Mouse (Mus musculus): ENCODE data around the gene Slc4a4. TPM values are rescaled to one million over a fixed set of nuclear protein-coding genes. Genes with fewer than 3 reads are reported as not detected.

The Slc4a4 gene
- polyA plus RNA-seq, 1 experiment from 2014 or later, result 12.1 TPM

DNA sequence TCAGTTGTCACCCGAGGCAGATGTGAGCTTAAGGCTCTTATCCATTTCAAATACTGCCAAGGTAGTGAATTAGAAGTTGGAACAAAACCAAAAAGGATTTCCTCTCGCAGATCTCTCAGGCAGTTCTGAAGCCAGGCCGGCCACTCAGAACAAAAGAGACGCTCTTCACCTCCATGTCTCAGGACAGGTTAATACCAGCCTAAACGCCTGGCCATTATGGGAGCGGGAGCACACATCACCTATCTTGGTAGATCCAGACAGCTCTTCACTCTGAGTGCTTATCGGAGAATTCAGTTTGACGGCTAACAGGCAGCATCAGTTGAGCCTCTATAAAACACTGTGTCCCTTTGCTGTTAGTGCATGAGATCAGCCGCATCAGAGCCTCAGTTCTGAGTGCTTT, 174.5 kb downstream of the Slc4a4 start:
- no peak for ATAC-seq (ENCODE audit: low FRiP score)
- Histone ChIP-seq H3K4me1 (replicated peaks; ENCODE audit: control insufficient read depth, insufficient read depth, low read length) (no peaks in the 10 kb centered on the region), H3K4me3 (replicated peaks; ENCODE audit: low read length) (no peak overlapping the region), H3K36me3 (replicated peaks; ENCODE audit: control insufficient read depth, insufficient read depth) (no peaks in the 10 kb centered on the region), H3K27ac (no peak overlapping the region), H3K27me3 (ENCODE audit: control insufficient read depth, insufficient read depth, low read length) (no peaks in the 10 kb centered on the region), H3K9ac (no peak overlapping the region), H3K9me3 (ENCODE audit: control insufficient read depth, low read length) (no peaks in the 10 kb centered on the region), H3K4me2 (replicated peaks) (no peak overlapping the region)
- no peak for DNase-seq (ENCODE audit: low spot score)
- WGBS, result 90% methylated on average over 9 of the region's 9 CpGs

DNA sequence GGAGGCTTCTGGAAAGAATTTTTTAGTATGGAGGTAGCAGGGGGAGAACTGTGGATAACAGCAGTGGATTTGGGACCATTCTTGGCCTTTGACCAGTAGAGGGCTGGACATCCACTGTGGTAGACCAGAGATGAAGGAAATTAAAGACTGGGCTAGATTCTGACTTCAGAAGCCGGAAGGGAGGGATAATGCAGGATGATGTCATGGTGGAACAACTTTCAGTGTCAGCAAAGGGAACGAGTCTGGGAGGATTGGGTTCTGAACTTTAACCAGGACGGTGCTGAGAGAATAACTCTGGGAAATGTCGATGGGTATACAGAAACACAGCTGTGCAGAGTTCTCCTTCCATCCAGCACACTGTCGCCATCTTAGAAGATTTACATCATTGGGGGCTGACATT, 175.7 kb downstream of the Slc4a4 start:
- Histone ChIP-seq H3K9me3 (ENCODE audit: control insufficient read depth, low read length) (no peaks in the 10 kb centered on the region), H3K9ac (no peak overlapping the region), H3K27me3 (ENCODE audit: control insufficient read depth, insufficient read depth, low read length) (no peaks in the 10 kb centered on the region), H3K4me2 (replicated peaks) (no peak overlapping the region), H3K4me1 (replicated peaks; ENCODE audit: control insufficient read depth, insufficient read depth, low read length) (no peaks in the 10 kb centered on the region), H3K36me3 (replicated peaks; ENCODE audit: control insufficient read depth, insufficient read depth) (no peaks in the 10 kb centered on the region), H3K27ac (no peak overlapping the region), H3K4me3 (replicated peaks; ENCODE audit: low read length) (no peak overlapping the region)
- no peak for DNase-seq (ENCODE audit: low spot score)
- 94% methylated on average over 5 of the region's 5 CpGs for WGBS
- ATAC-seq (ENCODE audit: low FRiP score), result no peak

GRCm38 (mm10) chr5:89067111-89067510, 180.5 kb downstream of the Slc4a4 start:
- no peaks in the 10 kb centered on the region for H3K4me1 ChIP-seq (replicated peaks; ENCODE audit: control insufficient read depth, insufficient read depth, low read length)
- no peak overlapping the region for H3K27ac ChIP-seq
- ATAC-seq (ENCODE audit: low FRiP score) (no peak), DNase-seq (ENCODE audit: low spot score) (no peak)
- H3K4me2 ChIP-seq (replicated peaks), result no peak overlapping the region
- no peak overlapping the region for H3K9ac ChIP-seq
- WGBS, result 86% methylated on average over 4 of the region's 4 CpGs
- no peaks in the 10 kb centered on the region for H3K27me3 ChIP-seq (ENCODE audit: control insufficient read depth, insufficient read depth, low read length)
- H3K36me3 ChIP-seq (replicated peaks; ENCODE audit: control insufficient read depth, insufficient read depth), result no peaks in the 10 kb centered on the region
- H3K4me3 ChIP-seq (replicated peaks; ENCODE audit: low read length), result no peak overlapping the region
- no peaks in the 10 kb centered on the region for H3K9me3 ChIP-seq (ENCODE audit: control insufficient read depth, low read length)

- H3K4me1 ChIP-seq (replicated peaks; ENCODE audit: control insufficient read depth, insufficient read depth, low read length), result no peaks in the 10 kb centered on the region
- H3K27ac ChIP-seq, result no peak overlapping the region
- no peak for DNase-seq (ENCODE audit: low spot score)
- no peak overlapping the region for H3K4me3 ChIP-seq (replicated peaks; ENCODE audit: low read length)
- no peak overlapping the region for H3K9ac ChIP-seq
- no peaks in the 10 kb centered on the region for H3K36me3 ChIP-seq (replicated peaks; ENCODE audit: control insufficient read depth, insufficient read depth)
- 91% methylated on average over 5 of the region's 5 CpGs for WGBS
- H3K9me3 ChIP-seq (ENCODE audit: control insufficient read depth, low read length), result no peaks in the 10 kb centered on the region
- ATAC-seq (ENCODE audit: low FRiP score), result no peak
- H3K27me3 ChIP-seq (ENCODE audit: control insufficient read depth, insufficient read depth, low read length), result no peaks in the 10 kb centered on the region
- no peak overlapping the region for H3K4me2 ChIP-seq (replicated peaks)
These were observed 181.5 kb downstream of the Slc4a4 start for GRCm38 (mm10) chr5:89068072-89068471.

- ATAC-seq (ENCODE audit: low FRiP score), result no peak
- no peak overlapping the region for H3K27ac ChIP-seq
- H3K4me1 ChIP-seq (replicated peaks; ENCODE audit: control insufficient read depth, insufficient read depth, low read length), result no peaks in the 10 kb centered on the region
- no peaks in the 10 kb centered on the region for H3K27me3 ChIP-seq (ENCODE audit: control insufficient read depth, insufficient read depth, low read length)
- H3K9ac ChIP-seq, result no peak overlapping the region
- H3K9me3 ChIP-seq (ENCODE audit: control insufficient read depth, low read length), result no peaks in the 10 kb centered on the region
- DNase-seq (ENCODE audit: low spot score), result no peak
- no peaks in the 10 kb centered on the region for H3K36me3 ChIP-seq (replicated peaks; ENCODE audit: control insufficient read depth, insufficient read depth)
- WGBS, result 96% methylated on average over 3 of the region's 3 CpGs
- no peak overlapping the region for H3K4me3 ChIP-seq (replicated peaks; ENCODE audit: low read length)
- H3K4me2 ChIP-seq (replicated peaks), result no peak overlapping the region
These were observed 183.4 kb downstream of the Slc4a4 start for GRCm38 (mm10) chr5:89070051-89070450.

DNA sequence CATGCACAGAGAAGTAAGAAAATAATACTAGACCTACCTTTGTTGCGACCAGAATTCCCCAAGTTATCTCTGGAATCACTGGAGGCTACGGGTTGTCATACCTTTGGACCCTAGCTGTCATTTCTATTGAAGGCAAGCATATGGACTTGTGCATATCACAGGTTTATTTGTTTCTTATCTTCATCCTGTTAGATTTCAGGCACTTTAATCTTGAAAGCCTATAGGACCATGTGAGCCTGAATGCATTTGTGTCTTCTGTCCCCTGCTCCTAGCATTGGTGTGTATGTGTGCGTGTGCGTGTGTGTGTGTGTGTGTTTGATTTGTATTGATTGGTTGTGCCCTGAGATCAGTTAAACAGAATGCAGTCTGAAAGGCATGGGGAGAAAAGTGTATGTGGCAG, 185.3 kb downstream of the Slc4a4 start:
- WGBS, result 96% methylated on average over 4 of the region's 4 CpGs
- no peak overlapping the region for H3K4me2 ChIP-seq (replicated peaks)
- H3K4me3 ChIP-seq (replicated peaks; ENCODE audit: low read length), result no peak overlapping the region
- H3K4me1 ChIP-seq (replicated peaks; ENCODE audit: control insufficient read depth, insufficient read depth, low read length), result no peaks in the 10 kb centered on the region
- H3K9ac ChIP-seq, result no peak overlapping the region
- no peaks in the 10 kb centered on the region for H3K36me3 ChIP-seq (replicated peaks; ENCODE audit: control insufficient read depth, insufficient read depth)
- no peak for DNase-seq (ENCODE audit: low spot score)
- no peaks in the 10 kb centered on the region for H3K27me3 ChIP-seq (ENCODE audit: control insufficient read depth, insufficient read depth, low read length)
- no peak overlapping the region for H3K27ac ChIP-seq
- H3K9me3 ChIP-seq (ENCODE audit: control insufficient read depth, low read length), result no peaks in the 10 kb centered on the region
- ATAC-seq (ENCODE audit: low FRiP score), result no peak

GRCm38 (mm10) chr5:89077711-89078110, 191.1 kb downstream of the Slc4a4 start:
- Histone ChIP-seq H3K9me3 (ENCODE audit: control insufficient read depth, low read length) (no peaks in the 10 kb centered on the region), H3K36me3 (replicated peaks; ENCODE audit: control insufficient read depth, insufficient read depth) (no peaks in the 10 kb centered on the region), H3K4me2 (replicated peaks) (no peak overlapping the region), H3K4me3 (replicated peaks; ENCODE audit: low read length) (no peak overlapping the region), H3K27me3 (ENCODE audit: control insufficient read depth, insufficient read depth, low read length) (no peaks in the 10 kb centered on the region), H3K9ac (no peak overlapping the region), H3K27ac (no peak overlapping the region), H3K4me1 (replicated peaks; ENCODE audit: control insufficient read depth, insufficient read depth, low read length) (no peaks in the 10 kb centered on the region)
- DNase-seq (ENCODE audit: low spot score) (no peak), ATAC-seq (ENCODE audit: low FRiP score) (no peak)
- 83% methylated on average over 1 of the region's 1 CpGs for WGBS

DNA sequence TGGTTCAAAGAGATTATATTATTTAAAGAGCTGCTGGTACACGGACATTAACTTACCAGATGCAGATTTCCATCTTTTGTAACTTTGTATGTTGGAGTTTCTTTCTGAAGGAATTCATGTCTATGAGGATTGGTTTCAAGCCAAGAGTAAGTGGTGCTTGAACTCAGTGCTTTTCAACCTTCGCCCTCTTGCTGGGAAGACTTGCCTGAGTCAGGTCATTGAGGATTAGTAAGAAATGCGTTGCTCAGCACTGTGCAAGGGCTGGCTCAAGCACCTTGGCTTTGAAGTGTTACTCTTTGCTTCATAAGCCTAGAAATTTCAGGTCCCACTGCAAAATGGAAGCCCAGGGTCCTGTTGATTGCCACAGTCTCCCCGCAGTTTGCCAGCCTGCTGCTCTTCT, 196.9 kb downstream of the Slc4a4 start:
- no peaks in the 10 kb centered on the region for H3K4me1 ChIP-seq (replicated peaks; ENCODE audit: control insufficient read depth, insufficient read depth, low read length)
- DNase-seq (ENCODE audit: low spot score) (no peak), ATAC-seq (ENCODE audit: low FRiP score) (no peak)
- H3K4me2 ChIP-seq (replicated peaks), result no peak overlapping the region
- no peaks in the 10 kb centered on the region for H3K27me3 ChIP-seq (ENCODE audit: control insufficient read depth, insufficient read depth, low read length)
- no peaks in the 10 kb centered on the region for H3K36me3 ChIP-seq (replicated peaks; ENCODE audit: control insufficient read depth, insufficient read depth)
- no peak overlapping the region for H3K9ac ChIP-seq
- no peaks in the 10 kb centered on the region for H3K9me3 ChIP-seq (ENCODE audit: control insufficient read depth, low read length)
- no peak overlapping the region for H3K4me3 ChIP-seq (replicated peaks; ENCODE audit: low read length)
- no peak overlapping the region for H3K27ac ChIP-seq
- 92% methylated on average over 4 of the region's 4 CpGs for WGBS

DNA sequence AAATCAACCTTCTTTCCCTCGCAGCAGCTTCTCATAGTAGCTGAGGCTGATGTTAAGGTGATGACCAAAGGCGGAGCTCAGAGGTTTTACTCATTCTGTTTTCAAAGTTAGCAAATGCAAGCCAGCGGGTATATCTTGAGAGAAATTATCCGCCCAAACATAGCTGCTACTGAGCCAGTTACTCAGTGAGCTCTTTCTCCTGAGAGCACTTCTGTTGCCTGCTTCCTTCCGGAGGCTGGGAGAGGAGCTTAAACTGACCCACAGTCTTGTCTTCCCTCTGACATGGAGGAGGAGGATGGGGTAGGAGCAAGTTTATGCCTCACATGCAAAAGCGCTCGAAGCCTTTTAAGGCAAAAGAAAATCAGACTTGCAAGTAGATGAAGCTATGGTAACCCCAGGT, 201.3 kb downstream of the Slc4a4 start:
- Histone ChIP-seq H3K9ac (no peak overlapping the region), H3K4me1 (replicated peaks; ENCODE audit: control insufficient read depth, insufficient read depth, low read length) (no peaks in the 10 kb centered on the region), H3K27me3 (ENCODE audit: control insufficient read depth, insufficient read depth, low read length) (no peaks in the 10 kb centered on the region), H3K4me3 (replicated peaks; ENCODE audit: low read length) (no peak overlapping the region), H3K4me2 (replicated peaks) (no peak overlapping the region), H3K9me3 (ENCODE audit: control insufficient read depth, low read length) (no peaks in the 10 kb centered on the region), H3K27ac (0 out of 2 replicates have a peak overlapping the region, but pooled peaks have one; percentile 29), H3K36me3 (replicated peaks; ENCODE audit: control insufficient read depth, insufficient read depth) (no peaks in the 10 kb centered on the region)
- ATAC-seq (ENCODE audit: low FRiP score) (no peak), DNase-seq (ENCODE audit: low spot score) (no peak)
- 88% methylated on average over 7 of the region's 7 CpGs for WGBS

DNA sequence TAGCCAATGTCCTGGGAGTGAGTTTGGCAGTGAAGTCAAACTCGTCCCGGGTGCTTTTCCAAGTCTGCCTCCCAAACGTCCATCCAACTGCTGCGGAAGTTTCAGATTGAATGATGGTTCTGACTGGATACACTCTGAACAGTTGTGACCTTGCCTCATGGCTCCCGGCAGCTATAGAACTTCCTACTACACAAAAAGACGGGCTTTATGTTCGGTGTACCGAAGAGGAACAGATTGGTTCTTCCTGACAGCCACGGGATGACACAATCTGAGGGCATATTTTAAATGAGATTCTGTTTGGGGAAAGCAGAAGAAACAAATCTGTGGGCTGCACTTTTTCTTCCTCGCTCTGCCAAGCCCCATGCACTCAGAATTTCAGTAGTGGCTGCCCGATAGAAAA, 201.8 kb downstream of the Slc4a4 start:
- Histone ChIP-seq H3K4me2 (replicated peaks) (no peak overlapping the region), H3K4me3 (replicated peaks; ENCODE audit: low read length) (no peak overlapping the region)

More for the DNA sequence above, 201.8 kb downstream of the Slc4a4 start:
- no peaks in the 10 kb centered on the region for H3K4me1 ChIP-seq (replicated peaks; ENCODE audit: control insufficient read depth, insufficient read depth, low read length)
- no peaks in the 10 kb centered on the region for H3K36me3 ChIP-seq (replicated peaks; ENCODE audit: control insufficient read depth, insufficient read depth)
- WGBS, result 60% methylated on average over 11 of the region's 11 CpGs
- no peak for ATAC-seq (ENCODE audit: low FRiP score)
- H3K9me3 ChIP-seq (ENCODE audit: control insufficient read depth, low read length), result no peaks in the 10 kb centered on the region
- no peaks in the 10 kb centered on the region for H3K27me3 ChIP-seq (ENCODE audit: control insufficient read depth, insufficient read depth, low read length)
- DNase-seq (ENCODE audit: low spot score), result no peak
- H3K27ac ChIP-seq, result no peak overlapping the region
- H3K9ac ChIP-seq, result no peak overlapping the region
